Mouse (Mus musculus) erythroblast, embryonic 14.5 days (primary cell): ENCODE data around the gene Sik3. TPM values are rescaled to one million over a fixed set of nuclear protein-coding genes. Genes with fewer than 3 reads are reported as not detected.

Experiments
- H3K27me3 ChIP-seq: 2 replicates; pipeline ENCODE4 v1.6.1; 2012; ENCODE audit warnings: inconsistent platforms; ENCODE audit not compliant: control insufficient read depth
- H3K36me3 ChIP-seq: 2 replicates; pipeline ENCODE4 v1.6.1; 2012; ENCODE audit warnings: mild to moderate bottlenecking, inconsistent platforms; ENCODE audit not compliant: control insufficient read depth
- H3K4me1 ChIP-seq: 2 replicates; pipeline ENCODE4 v1.6.1; 2012; ENCODE audit warnings: inconsistent platforms; ENCODE audit not compliant: control insufficient read depth
- H3K4me3 ChIP-seq: replicated peaks from 2 replicates; pipeline ENCODE3; 2012; ENCODE audit warnings: moderate library complexity, mild to moderate bottlenecking, inconsistent platforms
- H3K9me3 ChIP-seq: 2 replicates; pipeline ENCODE4 v1.6.1; 2012; ENCODE audit warnings: low read length, inconsistent platforms, mixed read lengths; ENCODE audit not compliant: control insufficient read depth
- GATA1 ChIP-seq: IDR thresholded peaks from 2 replicates; pipeline ENCODE4 v1.6.1; 2012; ENCODE audit warnings: low read length, inconsistent platforms, mixed read lengths
- TAL1 ChIP-seq: IDR thresholded peaks from 3 replicates; pipeline ENCODE4 v1.6.1; 2012; ENCODE audit warnings: low read length, inconsistent platforms, mixed read lengths
- polyA plus RNA-seq: library from polyadenylated mRNA; stranded (reverse); fragments of >175 nt; gene quantifications from 2 replicates; pipeline ENCODE4 v1.2.3, GENCODE M21; 2012

The Sik3 gene
- polyA plus RNA-seq, 1 experiment: 0.13 TPM

- 0 out of 2 replicates have a peak, but pooled peaks cover 3% of the 10 kb centered on the region for H3K36me3 ChIP-seq
- peaks cover 1% of the 10 kb centered on the region; the same call in 1 of the 2 replicates for H3K4me1 ChIP-seq
- no peaks in the 10 kb centered on the region for H3K9me3 ChIP-seq
Measured at GRCm38 (mm10) chr9:46156711-46157110, 144.1 kb downstream of the Sik3 start.

GRCm38 (mm10) chr9:46158273-46158813 lies 145.7 kb downstream of the Sik3 start:
- Histone ChIP-seq H3K36me3 (0 out of 2 replicates have a peak, but pooled peaks cover 3% of the 10 kb centered on the region), H3K4me1 (no peaks in the 10 kb centered on the region), H3K9me3 (no peaks in the 10 kb centered on the region), H3K4me3 (no peak overlapping the region), H3K27me3 (no peaks in the 10 kb centered on the region)
- TF ChIP-seq GATA1 (no peak), TAL1 (no peak)

More at GRCm38 (mm10) chr9:46156711-46157110, 144.1 kb downstream of the Sik3 start:
- TF ChIP-seq GATA1 (no peak), TAL1 (no peak)
- H3K4me3 ChIP-seq: no peak overlapping the region
- H3K27me3 ChIP-seq: no peaks in the 10 kb centered on the region

GRCm38 (mm10) chr9:46163430-46163829 lies 150.8 kb downstream of the Sik3 start:
- H3K4me1 ChIP-seq: no peaks in the 10 kb centered on the region
- no peaks in the 10 kb centered on the region for H3K9me3 ChIP-seq
- TF ChIP-seq GATA1: no peak
- no peak for TF ChIP-seq TAL1
- 0 out of 2 replicates have a peak, but pooled peaks cover 3% of the 10 kb centered on the region for H3K36me3 ChIP-seq
- H3K27me3 ChIP-seq: no peaks in the 10 kb centered on the region
- no peak overlapping the region for H3K4me3 ChIP-seq

- no peaks in the 10 kb centered on the region for H3K9me3 ChIP-seq
- H3K36me3 ChIP-seq: no peaks in the 10 kb centered on the region
- no peak overlapping the region for H3K4me3 ChIP-seq
- no peaks in the 10 kb centered on the region for H3K4me1 ChIP-seq
- no peak for TF ChIP-seq GATA1
- no peak for TF ChIP-seq TAL1
- H3K27me3 ChIP-seq: no peaks in the 10 kb centered on the region
Measured at GRCm38 (mm10) chr9:46168802-46169201, 156.2 kb downstream of the Sik3 start.

- TF ChIP-seq GATA1 (no peak), TAL1 (no peak)
- no peak overlapping the region for H3K4me3 ChIP-seq
- H3K36me3 ChIP-seq: no peaks in the 10 kb centered on the region
- H3K9me3 ChIP-seq: no peaks in the 10 kb centered on the region
- H3K4me1 ChIP-seq: peaks cover 6% of the 10 kb centered on the region
- no peaks in the 10 kb centered on the region for H3K27me3 ChIP-seq
Measured at GRCm38 (mm10) chr9:46172251-46172650, 159.6 kb downstream of the Sik3 start.

- Histone ChIP-seq H3K9me3 (no peaks in the 10 kb centered on the region), H3K4me3 (no peak overlapping the region), H3K4me1 (peaks cover 6% of the 10 kb centered on the region), H3K36me3 (peaks cover 3% of the 10 kb centered on the region; the same call in 1 of the 2 replicates), H3K27me3 (no peaks in the 10 kb centered on the region)
- TF ChIP-seq TAL1: no peak
- TF ChIP-seq GATA1: no peak
Measured at GRCm38 (mm10) chr9:46172953-46173352, 160.3 kb downstream of the Sik3 start.

GRCm38 (mm10) chr9:46173919-46174318 lies 161.3 kb downstream of the Sik3 start:
- no peak overlapping the region for H3K4me3 ChIP-seq
- no peaks in the 10 kb centered on the region for H3K9me3 ChIP-seq
- H3K36me3 ChIP-seq: peaks cover 9% of the 10 kb centered on the region; the same call in 1 of the 2 replicates
- TF ChIP-seq GATA1: no peak
- TF ChIP-seq TAL1: no peak
- no peaks in the 10 kb centered on the region for H3K27me3 ChIP-seq
- peaks cover 6% of the 10 kb centered on the region for H3K4me1 ChIP-seq

- Histone ChIP-seq H3K9me3 (no peaks in the 10 kb centered on the region), H3K27me3 (no peaks in the 10 kb centered on the region), H3K4me1 (peaks cover 6% of the 10 kb centered on the region), H3K4me3 (no peak overlapping the region), H3K36me3 (peaks cover 9% of the 10 kb centered on the region; the same call in 1 of the 2 replicates)
- TF ChIP-seq GATA1 (no peak), TAL1 (no peak)
Measured at GRCm38 (mm10) chr9:46174770-46175294, 162.2 kb downstream of the Sik3 start.

- Histone ChIP-seq H3K4me1 (peaks cover 6% of the 10 kb centered on the region), H3K4me3 (no peak overlapping the region), H3K27me3 (no peaks in the 10 kb centered on the region), H3K9me3 (no peaks in the 10 kb centered on the region), H3K36me3 (peaks cover 9% of the 10 kb centered on the region; the same call in 1 of the 2 replicates)
- TF ChIP-seq TAL1 (no peak), GATA1 (no peak)
Measured at GRCm38 (mm10) chr9:46175300-46175699, 162.7 kb downstream of the Sik3 start.

- no peaks in the 10 kb centered on the region for H3K9me3 ChIP-seq
- TF ChIP-seq TAL1: no peak
- no peak for TF ChIP-seq GATA1
- H3K4me3 ChIP-seq: no peak overlapping the region
- H3K4me1 ChIP-seq: peaks cover 6% of the 10 kb centered on the region
- peaks cover 9% of the 10 kb centered on the region; the same call in 1 of the 2 replicates for H3K36me3 ChIP-seq
- H3K27me3 ChIP-seq: no peaks in the 10 kb centered on the region
Measured at GRCm38 (mm10) chr9:46175938-46176375, 163.3 kb downstream of the Sik3 start.
